Mouse (Mus musculus) testis, adult 2 months (tissue): ENCODE measurements around the gene Sec31b. TPM values are rescaled to one million over a fixed set of nuclear protein-coding genes. Genes with fewer than 3 reads are reported as not detected.

Experiments used
- H3K27ac ChIP-seq: fragments of 200-500 bp; 2 replicates; pipeline ENCODE4 v1.5.1; 2012; ENCODE audit warnings: low read depth, low read length; ENCODE audit not compliant: control insufficient read depth, insufficient read depth
- H3K27me3 ChIP-seq: fragments of 200-500 bp; 2 replicates; pipeline ENCODE4 v1.6.1; 2012; ENCODE audit warnings: mild to moderate bottlenecking, low read length, moderate library complexity; ENCODE audit not compliant: control insufficient read depth, insufficient read depth
- H3K36me3 ChIP-seq: fragments of 200-500 bp; 2 replicates; pipeline ENCODE4 v1.6.1; 2012; ENCODE audit warnings: mild to moderate bottlenecking, low read length; ENCODE audit not compliant: control insufficient read depth, insufficient read depth
- H3K4me1 ChIP-seq: fragments of 200-500 bp; 2 replicates; pipeline ENCODE4 v1.6.1; 2012; ENCODE audit warnings: low read length; ENCODE audit not compliant: control insufficient read depth, insufficient read depth
- H3K4me3 ChIP-seq: fragments of 200-500 bp; 2 replicates; pipeline ENCODE4 v1.5.1; 2012; ENCODE audit warnings: low read depth, mild to moderate bottlenecking, low read length, moderate library complexity, mixed read lengths; ENCODE audit not compliant: control insufficient read depth
- CTCF ChIP-seq: fragments of 200-500 bp; IDR thresholded peaks from 2 replicates; pipeline ENCODE4 v1.5.1; 2012; ENCODE audit warnings: low read depth, mild to moderate bottlenecking, inconsistent platforms, low read length, moderate library complexity; ENCODE audit not compliant: control insufficient read depth, insufficient read depth, insufficient replicate concordance
- POLR2A ChIP-seq: fragments of 200-500 bp; IDR thresholded peaks from 2 replicates; pipeline ENCODE4 v1.6.1; 2012; ENCODE audit warnings: low read depth, mild to moderate bottlenecking, inconsistent platforms, low read length, moderate library complexity; ENCODE audit not compliant: control insufficient read depth
- polyA plus RNA-seq: library from polyadenylated mRNA; depleted of rRNA; stranded (reverse); fragments of >200 nt; gene quantifications from 2 replicates; pipeline ENCODE4 v1.2.3, GENCODE M21; 2012

Gene Sec31b
- polyA plus RNA-seq, 1 experiment, result 3.2 TPM

- H3K36me3 ChIP-seq, result no peaks in the 10 kb centered on the region
- H3K27ac ChIP-seq, result no peak overlapping the region
- no peak for TF ChIP-seq POLR2A
- no peak for TF ChIP-seq CTCF
- H3K27me3 ChIP-seq, result no peaks in the 10 kb centered on the region
- no peak overlapping the region for H3K4me3 ChIP-seq
- no peaks in the 10 kb centered on the region for H3K4me1 ChIP-seq
Measured at GRCm38 (mm10) chr19:44530018-44530417, 15.6 kb downstream of the Sec31b start.

- no peaks in the 10 kb centered on the region for H3K27me3 ChIP-seq
- no peaks in the 10 kb centered on the region for H3K36me3 ChIP-seq
- peak overlapping the region; percentile 23; the same call in 1 of the 2 replicates for H3K27ac ChIP-seq
- H3K4me3 ChIP-seq, result no peak overlapping the region
- no peaks in the 10 kb centered on the region for H3K4me1 ChIP-seq
- TF ChIP-seq CTCF, result no peak
- TF ChIP-seq POLR2A, result no peak
Measured at GRCm38 (mm10) chr19:44525551-44526205, 20.0 kb downstream of the Sec31b start.

GRCm38 (mm10) chr19:44519152-44519551 is 26.5 kb downstream of the Sec31b start:
- Histone ChIP-seq H3K27me3 (no peaks in the 10 kb centered on the region), H3K4me3 (no peak overlapping the region), H3K36me3 (no peaks in the 10 kb centered on the region), H3K27ac (no peak overlapping the region), H3K4me1 (peaks cover 3% of the 10 kb centered on the region; the same call in 1 of the 2 replicates)
- no peak for TF ChIP-seq POLR2A
- no peak for TF ChIP-seq CTCF

- Histone ChIP-seq H3K4me1 (peaks cover 3% of the 10 kb centered on the region; the same call in 1 of the 2 replicates), H3K27ac (no peak overlapping the region), H3K4me3 (no peak overlapping the region), H3K36me3 (no peaks in the 10 kb centered on the region), H3K27me3 (no peaks in the 10 kb centered on the region)
- TF ChIP-seq CTCF, result no peak
- no peak for TF ChIP-seq POLR2A
Measured at GRCm38 (mm10) chr19:44517996-44518768, 27.5 kb downstream of the Sec31b start.

GRCm38 (mm10) chr19:44515769-44516168 is 29.9 kb downstream of the Sec31b start:
- peaks cover 5% of the 10 kb centered on the region; the same call in 1 of the 2 replicates for H3K27me3 ChIP-seq
- no peak for TF ChIP-seq POLR2A
- TF ChIP-seq CTCF, result no peak
- no peak overlapping the region for H3K4me3 ChIP-seq
- H3K27ac ChIP-seq, result no peak overlapping the region
- H3K4me1 ChIP-seq, result peaks cover 16% of the 10 kb centered on the region
- no peaks in the 10 kb centered on the region for H3K36me3 ChIP-seq

GRCm38 (mm10) chr19:44514521-44515451 is 30.9 kb downstream of the Sec31b start:
- H3K4me1 ChIP-seq, result peaks cover 21% of the 10 kb centered on the region
- H3K36me3 ChIP-seq, result no peaks in the 10 kb centered on the region
- no peak overlapping the region for H3K4me3 ChIP-seq
- peaks cover 5% of the 10 kb centered on the region; the same call in 1 of the 2 replicates for H3K27me3 ChIP-seq
- TF ChIP-seq CTCF, result no peak
- TF ChIP-seq POLR2A, result no peak
- H3K27ac ChIP-seq, result no peak overlapping the region

GRCm38 (mm10) chr19:44513921-44514482 is 31.7 kb downstream of the Sec31b start:
- no peak for TF ChIP-seq POLR2A
- no peak for TF ChIP-seq CTCF
- Histone ChIP-seq H3K4me1 (peaks cover 21% of the 10 kb centered on the region), H3K27ac (no peak overlapping the region), H3K27me3 (peaks cover 5% of the 10 kb centered on the region; the same call in 1 of the 2 replicates), H3K4me3 (no peak overlapping the region), H3K36me3 (no peaks in the 10 kb centered on the region)
